Mouse (Mus musculus): ENCODE data around the gene Hsd11b2.

GRCm38 (mm10) chr8:105474680-105475079, 43.9 kb upstream of the Hsd11b2 start:
- no peak for TF ChIP-seq EP300 (IDR thresholded peaks at IDR 0.05; ENCODE audit: insufficient read depth, low read depth, low read length)
- no peak for TF ChIP-seq CTCF (IDR thresholded peaks at IDR 0.05; ENCODE audit: low read depth, low read length)

Measured in ES-Bruce4 (cell line).